Mouse (Mus musculus): ENCODE results near the gene 1110008P14Rik.

- TF ChIP-seq CTCF (IDR thresholded peaks at IDR 0.05; ENCODE audit: low read depth, low read length) (no peak), TAL1 (conservative IDR thresholded peaks at IDR 0.05; ENCODE audit: low read depth, low read length) (no peak), POLR2AphosphoS5 (IDR thresholded peaks at IDR 0.05; ENCODE audit: insufficient replicate concordance, low read depth, low read length) (no peak), GATA1 (IDR thresholded peaks at IDR 0.05; ENCODE audit: borderline replicate concordance, low read length) (no peak)
Observed at GRCm38 (mm10) chr2:32375317-32375940, 6.3 kb downstream of the 1110008P14Rik start.

Data from G1E (cell line).